Mouse (Mus musculus): ENCODE results near the gene Cnn2. TPM values are rescaled to one million over a fixed set of nuclear protein-coding genes. Genes with fewer than 3 reads are reported as not detected.

The Cnn2 gene
- polyA plus RNA-seq, 1 experiment, result 4.4 TPM

GRCm38 (mm10) chr10:80025044-80025347 is 36.6 kb downstream of the Cnn2 start:
- Histone ChIP-seq H3K36me3 (ENCODE audit: control insufficient read depth, insufficient read depth, low read length) (no peaks in the 10 kb centered on the region), H3K4me1 (ENCODE audit: control insufficient read depth, insufficient read depth, low read length) (peaks cover 19% of the 10 kb centered on the region), H3K27ac (ENCODE audit: control insufficient read depth, insufficient read depth, low read depth, low read length) (no peak overlapping the region), H3K4me3 (ENCODE audit: control insufficient read depth, low read depth, low read length) (no peak overlapping the region), H3K27me3 (ENCODE audit: control insufficient read depth, insufficient read depth, low read length) (no peaks in the 10 kb centered on the region)
- TF ChIP-seq CTCF (IDR thresholded peaks at IDR 0.05; ENCODE audit: control insufficient read depth, insufficient read depth, insufficient replicate concordance, low read depth, low read length), result no peak
- no peak for TF ChIP-seq POLR2A (IDR thresholded peaks at IDR 0.05; ENCODE audit: control insufficient read depth, low read depth, low read length)

GRCm38 (mm10) chr10:80025463-80025862 is 37.1 kb downstream of the Cnn2 start:
- H3K27ac ChIP-seq (ENCODE audit: control insufficient read depth, insufficient read depth, low read depth, low read length), result no peak overlapping the region
- H3K27me3 ChIP-seq (ENCODE audit: control insufficient read depth, insufficient read depth, low read length), result no peaks in the 10 kb centered on the region
- no peak overlapping the region for H3K4me3 ChIP-seq (ENCODE audit: control insufficient read depth, low read depth, low read length)
- no peak for TF ChIP-seq CTCF (IDR thresholded peaks at IDR 0.05; ENCODE audit: control insufficient read depth, insufficient read depth, insufficient replicate concordance, low read depth, low read length)
- no peak for TF ChIP-seq POLR2A (IDR thresholded peaks at IDR 0.05; ENCODE audit: control insufficient read depth, low read depth, low read length)
- peaks cover 19% of the 10 kb centered on the region for H3K4me1 ChIP-seq (ENCODE audit: control insufficient read depth, insufficient read depth, low read length)
- H3K36me3 ChIP-seq (ENCODE audit: control insufficient read depth, insufficient read depth, low read length), result no peaks in the 10 kb centered on the region

- no peaks in the 10 kb centered on the region for H3K36me3 ChIP-seq (ENCODE audit: control insufficient read depth, insufficient read depth, low read length)
- no peaks in the 10 kb centered on the region for H3K27me3 ChIP-seq (ENCODE audit: control insufficient read depth, insufficient read depth, low read length)
- peak overlapping the region; percentile 37 for H3K4me3 ChIP-seq (ENCODE audit: control insufficient read depth, low read depth, low read length)
- no peak for TF ChIP-seq CTCF (IDR thresholded peaks at IDR 0.05; ENCODE audit: control insufficient read depth, insufficient read depth, insufficient replicate concordance, low read depth, low read length)
- TF ChIP-seq POLR2A (IDR thresholded peaks at IDR 0.05; ENCODE audit: control insufficient read depth, low read depth, low read length), result no peak
- H3K27ac ChIP-seq (ENCODE audit: control insufficient read depth, insufficient read depth, low read depth, low read length), result no peak overlapping the region
- H3K4me1 ChIP-seq (ENCODE audit: control insufficient read depth, insufficient read depth, low read length), result peaks cover 18% of the 10 kb centered on the region
These were observed 37.5 kb downstream of the Cnn2 start for GRCm38 (mm10) chr10:80025889-80026288.

- H3K27me3 ChIP-seq (ENCODE audit: control insufficient read depth, insufficient read depth, low read length), result no peaks in the 10 kb centered on the region
- H3K27ac ChIP-seq (ENCODE audit: control insufficient read depth, insufficient read depth, low read depth, low read length), result no peak overlapping the region
- H3K4me3 ChIP-seq (ENCODE audit: control insufficient read depth, low read depth, low read length), result no peak overlapping the region
- TF ChIP-seq CTCF (IDR thresholded peaks at IDR 0.05; ENCODE audit: control insufficient read depth, insufficient read depth, insufficient replicate concordance, low read depth, low read length), result no peak
- TF ChIP-seq POLR2A (IDR thresholded peaks at IDR 0.05; ENCODE audit: control insufficient read depth, low read depth, low read length), result no peak
- H3K4me1 ChIP-seq (ENCODE audit: control insufficient read depth, insufficient read depth, low read length), result peaks cover 17% of the 10 kb centered on the region
- H3K36me3 ChIP-seq (ENCODE audit: control insufficient read depth, insufficient read depth, low read length), result no peaks in the 10 kb centered on the region
These were observed 39.5 kb downstream of the Cnn2 start for GRCm38 (mm10) chr10:80027681-80028520.

GRCm38 (mm10) chr10:80028521-80028846 is 40.1 kb downstream of the Cnn2 start:
- peaks cover 17% of the 10 kb centered on the region for H3K4me1 ChIP-seq (ENCODE audit: control insufficient read depth, insufficient read depth, low read length)
- no peak overlapping the region for H3K4me3 ChIP-seq (ENCODE audit: control insufficient read depth, low read depth, low read length)
- no peak overlapping the region for H3K27ac ChIP-seq (ENCODE audit: control insufficient read depth, insufficient read depth, low read depth, low read length)
- no peaks in the 10 kb centered on the region for H3K36me3 ChIP-seq (ENCODE audit: control insufficient read depth, insufficient read depth, low read length)
- TF ChIP-seq POLR2A (IDR thresholded peaks at IDR 0.05; ENCODE audit: control insufficient read depth, low read depth, low read length) (no peak), CTCF (IDR thresholded peaks at IDR 0.05; ENCODE audit: control insufficient read depth, insufficient read depth, insufficient replicate concordance, low read depth, low read length) (no peak)
- H3K27me3 ChIP-seq (ENCODE audit: control insufficient read depth, insufficient read depth, low read length), result no peaks in the 10 kb centered on the region

- no peak overlapping the region for H3K27ac ChIP-seq (ENCODE audit: control insufficient read depth, insufficient read depth, low read depth, low read length)
- no peaks in the 10 kb centered on the region for H3K36me3 ChIP-seq (ENCODE audit: control insufficient read depth, insufficient read depth, low read length)
These were observed 41.8 kb downstream of the Cnn2 start for GRCm38 (mm10) chr10:80030191-80030590.

GRCm38 (mm10) chr10:80030736-80031135 is 42.4 kb downstream of the Cnn2 start:
- Histone ChIP-seq H3K27ac (ENCODE audit: control insufficient read depth, insufficient read depth, low read depth, low read length) (no peak overlapping the region), H3K27me3 (ENCODE audit: control insufficient read depth, insufficient read depth, low read length) (no peaks in the 10 kb centered on the region), H3K4me3 (ENCODE audit: control insufficient read depth, low read depth, low read length) (no peak overlapping the region), H3K4me1 (ENCODE audit: control insufficient read depth, insufficient read depth, low read length) (peaks cover 14% of the 10 kb centered on the region), H3K36me3 (ENCODE audit: control insufficient read depth, insufficient read depth, low read length) (no peaks in the 10 kb centered on the region)
- TF ChIP-seq CTCF (IDR thresholded peaks at IDR 0.05; ENCODE audit: control insufficient read depth, insufficient read depth, insufficient replicate concordance, low read depth, low read length) (no peak), POLR2A (IDR thresholded peaks at IDR 0.05; ENCODE audit: control insufficient read depth, low read depth, low read length) (no peak)

More at GRCm38 (mm10) chr10:80030191-80030590, 41.8 kb downstream of the Cnn2 start:
- Histone ChIP-seq H3K27me3 (ENCODE audit: control insufficient read depth, insufficient read depth, low read length) (no peaks in the 10 kb centered on the region), H3K4me3 (ENCODE audit: control insufficient read depth, low read depth, low read length) (no peak overlapping the region), H3K4me1 (ENCODE audit: control insufficient read depth, insufficient read depth, low read length) (peaks cover 15% of the 10 kb centered on the region)
- TF ChIP-seq CTCF (IDR thresholded peaks at IDR 0.05; ENCODE audit: control insufficient read depth, insufficient read depth, insufficient replicate concordance, low read depth, low read length) (no peak), POLR2A (IDR thresholded peaks at IDR 0.05; ENCODE audit: control insufficient read depth, low read depth, low read length) (no peak)

Data from testis, adult 2 months (tissue).